Comparison of ENCODE assay signal across 18 mouse cellular contexts in the genomic region with DNA sequence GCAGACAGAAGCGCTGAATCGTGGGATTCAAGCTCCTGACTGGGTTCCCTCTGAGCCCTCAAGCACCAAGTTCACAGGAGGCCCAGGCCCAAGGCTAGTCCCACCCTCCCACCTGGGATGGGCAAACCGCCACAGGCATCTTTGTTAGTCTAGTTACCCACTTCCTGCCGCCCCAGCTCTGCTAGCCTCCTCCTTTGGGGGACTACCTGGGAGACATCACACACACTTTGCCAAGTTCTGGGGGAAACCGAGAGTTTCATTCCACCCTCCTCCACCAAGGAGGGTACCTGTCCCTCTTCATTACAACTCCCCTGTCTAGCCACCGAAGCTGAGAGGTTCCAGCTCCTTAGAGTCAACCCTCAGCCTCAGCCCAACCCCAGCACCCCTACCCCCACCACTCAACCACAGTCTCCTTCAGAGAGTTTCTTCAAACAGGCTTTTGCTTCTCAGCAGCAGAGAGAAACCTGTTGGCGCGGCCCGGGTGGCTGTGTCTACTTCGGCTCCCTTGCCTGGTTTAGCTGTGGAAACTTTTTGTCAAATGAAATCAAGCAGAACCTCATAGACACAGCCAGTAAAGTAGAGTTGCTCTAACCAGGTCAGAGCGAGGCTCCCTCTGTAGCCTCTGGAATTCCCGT. TPM values are rescaled to one million over a fixed set of nuclear protein-coding genes. Genes with fewer than 3 reads are reported as not detected.
DNase-seq lines count a peak whose midpoint lies in the region; ATAC-seq and TF ChIP-seq lines count a peak whose summit lies in the region.
"Had no signal": no experiment of that assay in that cellular context is flagged by ENCODE, and none has a peak within 500 bp of the region (broad histone marks: within the 10 kb centered on the region; RNA-seq: fewer than 3 reads in every experiment).

No protein-coding gene starts in this region.

- H3K4me1 ChIP-seq in heart, embryonic 15.5 days (replicated peaks), result peaks cover 17% of the 10 kb centered on the region
- peaks cover 5 to 16% of the 10 kb centered on the region in 2 experiments; a peak in 3 of 4 replicates for H3K4me1 ChIP-seq in ES-E14 (ENCODE audit: control insufficient read depth in 2 of 2, insufficient read depth in 2 of 2, low read length in 2 of 2, poor library complexity in 1 of 2)
- H3K4me1 ChIP-seq in heart, embryonic 12.5 days (replicated peaks), result peaks cover 17% of the 10 kb centered on the region
- H3K4me1 ChIP-seq in hindbrain, embryonic 11.5 days (replicated peaks; ENCODE audit: control insufficient read depth, insufficient read depth, low read length), result no peaks in the 10 kb centered on the region
- H3K4me1 ChIP-seq: embryonic facial prominence, embryonic 12.5 days had no signal

- ATAC-seq in heart, embryonic 15.5 days (replicated peaks; ENCODE audit: insufficient number of reproducible peaks, insufficient read depth, low FRiP score, low read depth), result no peak
- ATAC-seq in heart, embryonic 12.5 days (ENCODE audit: insufficient number of reproducible peaks, low FRiP score), result no peak
- no peak for ATAC-seq in hindbrain, embryonic 11.5 days (ENCODE audit: low FRiP score)
- ATAC-seq: forebrain, embryonic 13.5 days; lung, postnatal 0 days had no signal

- no peaks in the 10 kb centered on the region for H3K36me3 ChIP-seq in heart, embryonic 15.5 days
- no peaks in the 10 kb centered on the region for H3K36me3 ChIP-seq in ES-E14 (ENCODE audit: control insufficient read depth, insufficient read depth, low read length, poor library complexity, severe bottlenecking)
- H3K36me3 ChIP-seq in heart, embryonic 12.5 days, result no peaks in the 10 kb centered on the region
- H3K36me3 ChIP-seq in hindbrain, embryonic 11.5 days (ENCODE audit: control insufficient read depth, insufficient read depth, low read length), result no peaks in the 10 kb centered on the region
- H3K36me3 ChIP-seq: embryonic facial prominence, embryonic 12.5 days; neural tube, embryonic 12.5 days had no signal

- 81% methylated on average over 12 of the region's 12 CpGs for WGBS in heart, embryonic 15.5 days
- 80% methylated on average over 12 of the region's 12 CpGs for WGBS in heart, embryonic 12.5 days
- WGBS in hindbrain, embryonic 11.5 days, result 87% methylated on average over 12 of the region's 12 CpGs

- H3K27ac ChIP-seq in heart, embryonic 15.5 days, result peak overlapping the region; percentile 8; the same call in 1 of the 2 replicates
- H3K27ac ChIP-seq in ES-E14 (ENCODE audit: insufficient read depth, low read depth, low read length, poor library complexity, severe bottlenecking), result no peak overlapping the region
- no peak overlapping the region for H3K27ac ChIP-seq in heart, embryonic 12.5 days (ENCODE audit: poor library complexity, severe bottlenecking)
- H3K27ac ChIP-seq in hindbrain, embryonic 11.5 days (ENCODE audit: low read depth, low read length), result no peak overlapping the region
- H3K27ac ChIP-seq: embryonic facial prominence, embryonic 12.5 days; forebrain, embryonic 13.5 days; neural tube, embryonic 12.5 days; stomach, postnatal 0 days had no signal

- H3K4me2 ChIP-seq in heart, embryonic 15.5 days, result no peak overlapping the region
- no peak overlapping the region for H3K4me2 ChIP-seq in heart, embryonic 12.5 days
- H3K4me2 ChIP-seq in hindbrain, embryonic 11.5 days (replicated peaks; ENCODE audit: low read depth, low read length), result no peak overlapping the region
- H3K4me2 ChIP-seq: embryonic facial prominence, embryonic 12.5 days; forebrain, embryonic 13.5 days; midbrain, embryonic 11.5 days; neural tube, embryonic 12.5 days had no signal

- H3K27me3 ChIP-seq in heart, embryonic 15.5 days, result no peaks in the 10 kb centered on the region
- peaks cover 5% of the 10 kb centered on the region; the same call in 1 of the 2 replicates for H3K27me3 ChIP-seq in heart, embryonic 12.5 days (replicated peaks)
- no peaks in the 10 kb centered on the region for H3K27me3 ChIP-seq in hindbrain, embryonic 11.5 days (ENCODE audit: control insufficient read depth, insufficient read depth, low read length)
- H3K27me3 ChIP-seq: embryonic facial prominence, embryonic 12.5 days; forebrain, embryonic 13.5 days; neural tube, embryonic 12.5 days had no signal

- H3K9me3 ChIP-seq in heart, embryonic 15.5 days (replicated peaks), result no peaks in the 10 kb centered on the region
- no peaks in the 10 kb centered on the region for H3K9me3 ChIP-seq in ES-E14 (ENCODE audit: control insufficient read depth, insufficient read depth, low read depth, low read length)
- no peaks in the 10 kb centered on the region for H3K9me3 ChIP-seq in heart, embryonic 12.5 days (replicated peaks)
- H3K9me3 ChIP-seq in hindbrain, embryonic 11.5 days (ENCODE audit: control insufficient read depth, low read length), result no peaks in the 10 kb centered on the region
- H3K9me3 ChIP-seq: embryonic facial prominence, embryonic 12.5 days; forebrain, embryonic 13.5 days; neural tube, embryonic 12.5 days had no signal

- no peak overlapping the region for H3K9ac ChIP-seq in heart, embryonic 15.5 days
- 0 out of 2 replicates have a peak overlapping the region, but pooled peaks have one; percentile 7 for H3K9ac ChIP-seq in ES-E14 (ENCODE audit: insufficient read depth, low read depth, low read length, poor library complexity, severe bottlenecking)
- no peak overlapping the region for H3K9ac ChIP-seq in heart, embryonic 12.5 days
- no peak overlapping the region for H3K9ac ChIP-seq in hindbrain, embryonic 11.5 days (ENCODE audit: low read depth, low read length)
- H3K9ac ChIP-seq: embryonic facial prominence, embryonic 12.5 days; forebrain, embryonic 13.5 days; neural tube, embryonic 12.5 days had no signal

- in situ Hi-C loops in ES-E14 (cut with MboI; ENCODE audit: low sequenced_read_pairs in 2 of 2, unreplicated experiment in 2 of 2), result no loop called here

- intact Hi-C loops in heart, postnatal 36 days (cut with DNase I), result no loop called here

- peak overlapping the region; percentile 58; the same call in 1 of the 2 replicates for H3K4me3 ChIP-seq in heart, embryonic 15.5 days
- H3K4me3 ChIP-seq in ES-E14 (ENCODE audit: insufficient read depth in 1 of 2, low read depth in 1 of 2, low read length in 2 of 2, poor library complexity in 1 of 2, severe bottlenecking in 1 of 2), result no peak overlapping the region
- H3K4me3 ChIP-seq in heart, embryonic 12.5 days, result no peak overlapping the region
- H3K4me3 ChIP-seq in hindbrain, embryonic 11.5 days (ENCODE audit: low read depth, low read length), result no peak overlapping the region
- H3K4me3 ChIP-seq: embryonic facial prominence, embryonic 12.5 days; forebrain, embryonic 13.5 days; neural tube, embryonic 12.5 days had no signal

- no peak for DNase-seq in heart, postnatal 36 days
- peak; percentile 44 to 50 for DNase-seq in B cell, adult 2 months
- DNase-seq in ES-E14 (ENCODE audit: low read depth, low spot score), result no peak
- peak; percentile 39 to 71 for DNase-seq in spleen, postnatal 4 days (ENCODE audit: low spot score in 2 of 2)
- no peak for DNase-seq in hindbrain, embryonic 11.5 days (ENCODE audit: low spot score)
- DNase-seq in ovary, postnatal 36 days (ENCODE audit: low spot score), result no peak
- DNase-seq: gastrocnemius, postnatal 14 days; kidney, adult 8-10 months had no signal

TF ChIP-seq in ES-E14, 5 proteins besides CTCF, POLR2A, EP300 and RAD21:
- TF ChIP-seq HCFC1 (IDR thresholded peaks at IDR 0.05; ENCODE audit: borderline replicate concordance, insufficient read depth, low read length) (no peak), MAFK (IDR thresholded peaks at IDR 0.05; ENCODE audit: insufficient read depth, low read depth, low read length) (no peak), ZNF384 (IDR thresholded peaks at IDR 0.05; ENCODE audit: low read depth, low read length) (no peak), ZC3H11A (IDR thresholded peaks at IDR 0.05; ENCODE audit: borderline replicate concordance, low read depth, low read length) (no peak), CHD2 (IDR thresholded peaks at IDR 0.05; ENCODE audit: low read depth, low read length) (no peak)

RNA-seq across cellular contexts. Expression of gene Lck, which starts 15.0 kb away (rescaled TPM):
- polyA plus RNA-seq in heart, embryonic 15.5 days (2015; fragmentation: Nextera tagmentation; extraction: Ambion mirVana), result 6.8 and 62.1 TPM in 2 replicates
- total RNA-seq in heart, postnatal 36 days (2021), result 1 to 10 TPM in 1 of 2 experiments, under 1 TPM in 1; 0.72 to 1.5 TPM
- 19.1 and 36.6 TPM in 2 replicates for total RNA-seq in ES-E14 (2012; rRNA removed)
- 3.5 and 4.1 TPM in 2 replicates for polyA plus RNA-seq in heart, embryonic 12.5 days (2016; fragmentation: Nextera tagmentation; extraction: Ambion mirVana)
- 5.6 and 5.8 TPM in 2 replicates for polyA plus RNA-seq in hindbrain, embryonic 11.5 days (2014; fragmentation: Nextera tagmentation; extraction: Ambion mirVana)

RNA-seq across cellular contexts. Expression of gene Hdac1, which starts 15.9 kb away (rescaled TPM):
- polyA plus RNA-seq in heart, embryonic 15.5 days (2015; fragmentation: Nextera tagmentation; extraction: Ambion mirVana), result 99.9 and 134 TPM in 2 replicates
- total RNA-seq in heart, postnatal 36 days (2021), result 10 to 100 TPM; 17.7 to 21.1 TPM
- total RNA-seq in ES-E14 (2012; rRNA removed), result 96.0 and 102 TPM in 2 replicates
- polyA plus RNA-seq in heart, embryonic 12.5 days (2016; fragmentation: Nextera tagmentation; extraction: Ambion mirVana), result 140 and 146 TPM in 2 replicates
- polyA plus RNA-seq in hindbrain, embryonic 11.5 days (2014; fragmentation: Nextera tagmentation; extraction: Ambion mirVana), result 206 and 220 TPM in 2 replicates

RNA-seq across cellular contexts. Expression of gene Fam167b, which starts 19.9 kb away (rescaled TPM):
- polyA plus RNA-seq in heart, embryonic 15.5 days (2015; fragmentation: Nextera tagmentation; extraction: Ambion mirVana), result 4.4 and 5.0 TPM in 2 replicates
- under 1 TPM; 0.46 to 1.00 TPM for total RNA-seq in heart, postnatal 36 days (2021)
- not detected in 2 replicates for total RNA-seq in ES-E14 (2012; rRNA removed)
- polyA plus RNA-seq in heart, embryonic 12.5 days (2016; fragmentation: Nextera tagmentation; extraction: Ambion mirVana), result 4.3 and 4.7 TPM in 2 replicates
- polyA plus RNA-seq in hindbrain, embryonic 11.5 days (2014; fragmentation: Nextera tagmentation; extraction: Ambion mirVana), result 1.0 and 1.6 TPM in 2 replicates
- total RNA-seq: hematopoietic stem cell, adult 5-6 weeks; left cerebral cortex, postnatal 36 days had no signal

RNA-seq across cellular contexts. Expression of gene Eif3i, which starts 42.0 kb away (rescaled TPM):
- 151 and 175 TPM in 2 replicates for polyA plus RNA-seq in heart, embryonic 15.5 days (2015; fragmentation: Nextera tagmentation; extraction: Ambion mirVana)
- total RNA-seq in heart, postnatal 36 days (2021), result 100 to 1,000 TPM; 125 to 129 TPM
- 297 and 328 TPM in 2 replicates for total RNA-seq in ES-E14 (2012; rRNA removed)
- polyA plus RNA-seq in heart, embryonic 12.5 days (2016; fragmentation: Nextera tagmentation; extraction: Ambion mirVana), result 155 and 156 TPM in 2 replicates
- 274 TPM in 2 replicates for polyA plus RNA-seq in hindbrain, embryonic 11.5 days (2014; fragmentation: Nextera tagmentation; extraction: Ambion mirVana)

RNA-seq across cellular contexts. Expression of gene Tmem234, which starts 42.0 kb away (rescaled TPM):
- polyA plus RNA-seq in heart, embryonic 15.5 days (2015; fragmentation: Nextera tagmentation; extraction: Ambion mirVana), result 136 and 147 TPM in 2 replicates
- total RNA-seq in heart, postnatal 36 days (2021), result 10 to 100 TPM; 42.7 to 43.6 TPM
- total RNA-seq in ES-E14 (2012; rRNA removed), result 172 and 193 TPM in 2 replicates
- 139 and 153 TPM in 2 replicates for polyA plus RNA-seq in heart, embryonic 12.5 days (2016; fragmentation: Nextera tagmentation; extraction: Ambion mirVana)
- polyA plus RNA-seq in hindbrain, embryonic 11.5 days (2014; fragmentation: Nextera tagmentation; extraction: Ambion mirVana), result 177 and 195 TPM in 2 replicates

Comparison
In these comparisons a context has a peak if more than half of its experiments do, and no peak if none do; other contexts are left out.
1. DNase-seq: peak in B cell, adult 2 months (2 of 2) and spleen, postnatal 4 days (2 of 2); none in heart, postnatal 36 days (0 of 2), ES-E14 (single experiment), hindbrain, embryonic 11.5 days (single experiment) and ovary, postnatal 36 days (single experiment).